Mouse (Mus musculus): ENCODE data around the gene Scgb1a1. TPM values are rescaled to one million over a fixed set of nuclear protein-coding genes. Genes with fewer than 3 reads are reported as not detected.

The Scgb1a1 gene
- total and polyA plus RNA-seq, 2 experiments from 2014 or later: not detected

- Histone ChIP-seq H3K27ac (ENCODE audit: low read depth, low read length) (peak overlapping the region; percentile 67), H3K9me3 (ENCODE audit: low read length) (no peaks in the 10 kb centered on the region), H3K27me3 (ENCODE audit: insufficient read depth, low read length) (no peaks in the 10 kb centered on the region), H3K9ac (no peak overlapping the region), H3K4me3 (ENCODE audit: low read depth, low read length) (no peak overlapping the region), H3K4me2 (ENCODE audit: low read depth) (no peak overlapping the region), H3K36me3 (ENCODE audit: insufficient read depth) (no peaks in the 10 kb centered on the region), H3K4me1 (ENCODE audit: insufficient read depth) (peaks cover 20% of the 10 kb centered on the region)
- no peak for TF ChIP-seq CTCF (IDR thresholded peaks at IDR 0.05; ENCODE audit: low read depth)
- ATAC-seq (peak; percentile 96), DNase-seq (peak; percentile 75)
- WGBS: 56% methylated on average over 9 of the region's 9 CpGs
Measured at GRCm38 (mm10) chr19:9065621-9066561, 21.9 kb downstream of the Scgb1a1 start.

- 90% methylated on average over 3 of the region's 3 CpGs for WGBS
- TF ChIP-seq CTCF (IDR thresholded peaks at IDR 0.05; ENCODE audit: low read depth): no peak
Measured at GRCm38 (mm10) chr19:9063831-9064230, 23.9 kb downstream of the Scgb1a1 start.

GRCm38 (mm10) chr19:9062822-9063221, 24.9 kb downstream of the Scgb1a1 start:
- Histone ChIP-seq H3K4me1 (ENCODE audit: insufficient read depth) (peaks cover 7% of the 10 kb centered on the region; the same call in 1 of the 2 replicates), H3K4me2 (ENCODE audit: low read depth) (no peak overlapping the region), H3K27me3 (ENCODE audit: insufficient read depth, low read length) (no peaks in the 10 kb centered on the region), H3K36me3 (ENCODE audit: insufficient read depth) (no peaks in the 10 kb centered on the region), H3K27ac (ENCODE audit: low read depth, low read length) (no peak overlapping the region), H3K4me3 (ENCODE audit: low read depth, low read length) (no peak overlapping the region), H3K9ac (no peak overlapping the region), H3K9me3 (ENCODE audit: low read length) (no peaks in the 10 kb centered on the region)
- no peak for DNase-seq
- ATAC-seq: no peak
- TF ChIP-seq CTCF (IDR thresholded peaks at IDR 0.05; ENCODE audit: low read depth): no peak
- WGBS: 98% methylated on average over 2 of the region's 2 CpGs

More at GRCm38 (mm10) chr19:9063831-9064230, 23.9 kb downstream of the Scgb1a1 start:
- H3K4me3 ChIP-seq (ENCODE audit: low read depth, low read length): no peak overlapping the region
- H3K4me2 ChIP-seq (ENCODE audit: low read depth): no peak overlapping the region
- H3K4me1 ChIP-seq (ENCODE audit: insufficient read depth): peaks cover 7% of the 10 kb centered on the region; the same call in 1 of the 2 replicates
- no peak overlapping the region for H3K27ac ChIP-seq (ENCODE audit: low read depth, low read length)
- no peak for DNase-seq
- H3K27me3 ChIP-seq (ENCODE audit: insufficient read depth, low read length): no peaks in the 10 kb centered on the region
- no peak for ATAC-seq
- H3K36me3 ChIP-seq (ENCODE audit: insufficient read depth): no peaks in the 10 kb centered on the region
- H3K9me3 ChIP-seq (ENCODE audit: low read length): no peaks in the 10 kb centered on the region
- H3K9ac ChIP-seq: no peak overlapping the region

- Histone ChIP-seq H3K27ac (ENCODE audit: low read depth, low read length) (no peak overlapping the region), H3K36me3 (ENCODE audit: insufficient read depth) (no peaks in the 10 kb centered on the region), H3K4me1 (ENCODE audit: insufficient read depth) (peaks cover 5% of the 10 kb centered on the region; the same call in 1 of the 2 replicates), H3K9me3 (ENCODE audit: low read length) (no peaks in the 10 kb centered on the region), H3K4me2 (ENCODE audit: low read depth) (no peak overlapping the region), H3K27me3 (ENCODE audit: insufficient read depth, low read length) (no peaks in the 10 kb centered on the region), H3K9ac (no peak overlapping the region), H3K4me3 (ENCODE audit: low read depth, low read length) (no peak overlapping the region)
- DNase-seq (no peak), ATAC-seq (no peak)
- TF ChIP-seq CTCF (IDR thresholded peaks at IDR 0.05; ENCODE audit: low read depth): no peak
- 89% methylated on average over 8 of the region's 8 CpGs for WGBS
Measured at GRCm38 (mm10) chr19:9061221-9061893, 26.4 kb downstream of the Scgb1a1 start.

GRCm38 (mm10) chr19:9060103-9060502, 27.7 kb downstream of the Scgb1a1 start:
- no peak for ATAC-seq
- H3K27ac ChIP-seq (ENCODE audit: low read depth, low read length): no peak overlapping the region
- no peak overlapping the region for H3K4me3 ChIP-seq (ENCODE audit: low read depth, low read length)
- no peaks in the 10 kb centered on the region for H3K36me3 ChIP-seq (ENCODE audit: insufficient read depth)
- H3K27me3 ChIP-seq (ENCODE audit: insufficient read depth, low read length): no peaks in the 10 kb centered on the region
- DNase-seq: no peak
- no peak overlapping the region for H3K9ac ChIP-seq
- WGBS: 75% methylated on average over 4 of the region's 4 CpGs
- no peaks in the 10 kb centered on the region for H3K9me3 ChIP-seq (ENCODE audit: low read length)
- TF ChIP-seq CTCF (IDR thresholded peaks at IDR 0.05; ENCODE audit: low read depth): no peak
- no peak overlapping the region for H3K4me2 ChIP-seq (ENCODE audit: low read depth)
- no peaks in the 10 kb centered on the region for H3K4me1 ChIP-seq (ENCODE audit: insufficient read depth)

- no peak for ATAC-seq
- no peaks in the 10 kb centered on the region for H3K9me3 ChIP-seq (ENCODE audit: low read length)
- no peaks in the 10 kb centered on the region for H3K36me3 ChIP-seq (ENCODE audit: insufficient read depth)
- no peaks in the 10 kb centered on the region for H3K27me3 ChIP-seq (ENCODE audit: insufficient read depth, low read length)
- H3K27ac ChIP-seq (ENCODE audit: low read depth, low read length): no peak overlapping the region
- H3K9ac ChIP-seq: no peak overlapping the region
- H3K4me1 ChIP-seq (ENCODE audit: insufficient read depth): no peaks in the 10 kb centered on the region
- H3K4me3 ChIP-seq (ENCODE audit: low read depth, low read length): no peak overlapping the region
- H3K4me2 ChIP-seq (ENCODE audit: low read depth): no peak overlapping the region
- 79% methylated on average over 7 of the region's 7 CpGs for WGBS
- TF ChIP-seq CTCF (IDR thresholded peaks at IDR 0.05; ENCODE audit: low read depth): no peak
- DNase-seq: no peak
Measured at GRCm38 (mm10) chr19:9059391-9059790, 28.4 kb downstream of the Scgb1a1 start.

GRCm38 (mm10) chr19:9058944-9059343, 28.8 kb downstream of the Scgb1a1 start:
- H3K4me1 ChIP-seq (ENCODE audit: insufficient read depth): no peaks in the 10 kb centered on the region
- H3K27ac ChIP-seq (ENCODE audit: low read depth, low read length): no peak overlapping the region
- DNase-seq (no peak), ATAC-seq (no peak)
- H3K27me3 ChIP-seq (ENCODE audit: insufficient read depth, low read length): no peaks in the 10 kb centered on the region
- no peak overlapping the region for H3K4me2 ChIP-seq (ENCODE audit: low read depth)
- no peak for TF ChIP-seq CTCF (IDR thresholded peaks at IDR 0.05; ENCODE audit: low read depth)
- no peak overlapping the region for H3K9ac ChIP-seq
- H3K4me3 ChIP-seq (ENCODE audit: low read depth, low read length): no peak overlapping the region
- H3K9me3 ChIP-seq (ENCODE audit: low read length): no peaks in the 10 kb centered on the region
- WGBS: 87% methylated on average over 4 of the region's 4 CpGs
- H3K36me3 ChIP-seq (ENCODE audit: insufficient read depth): no peaks in the 10 kb centered on the region
